Mouse (Mus musculus): ENCODE measurements at regions not wholly inside any gene's neighbourhood (a gene's known extent, or its start where the extent isn't known, plus 50 kb on each side); places are given as distances from the start of the nearest gene placed in this dataset.

DNA sequence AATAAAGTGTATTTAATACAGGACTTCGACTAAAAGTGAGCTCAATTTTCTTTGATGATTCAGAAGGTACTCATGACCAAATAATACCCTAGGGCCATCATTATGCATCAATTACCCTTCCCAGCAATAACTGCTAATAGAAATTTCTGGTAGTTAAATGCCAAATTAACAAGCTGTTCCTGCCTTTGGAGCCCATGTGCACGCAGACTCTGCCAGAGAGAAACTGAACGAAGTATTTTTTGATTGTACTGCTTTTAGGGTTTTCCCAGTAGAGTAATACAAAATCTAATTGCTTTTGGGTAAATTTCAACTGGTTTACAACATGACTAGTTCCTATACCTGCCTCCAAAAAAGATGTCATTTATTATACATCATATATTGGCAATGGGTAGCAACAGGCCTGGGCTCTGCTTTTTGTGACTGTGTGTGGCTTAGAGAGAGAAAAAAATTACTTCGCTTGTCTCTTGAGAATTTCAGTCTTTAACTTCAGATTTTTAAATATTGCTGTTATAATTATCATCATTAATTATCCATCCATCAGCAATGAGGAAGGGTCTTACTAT, 109.4 kb upstream of the Igf1 start:
- TF ChIP-seq EP300 (IDR thresholded peaks at IDR 0.05) (no peak), CTCF (IDR thresholded peaks at IDR 0.05) (no peak)
